Mouse (Mus musculus) myocyte (in vitro differentiated cells): ENCODE results near the gene Gabrd. TPM values are rescaled to one million over a fixed set of nuclear protein-coding genes. Genes with fewer than 3 reads are reported as not detected.

ENCODE experiments used
- H3K27me3 ChIP-seq: one replicate; pipeline ENCODE4 v1.6.1; 2011; ENCODE audit not compliant: control insufficient read depth, insufficient read depth, insufficient read length
- H3K36me3 ChIP-seq: one replicate; pipeline ENCODE4 v1.6.1; 2011; ENCODE audit not compliant: control insufficient read depth, insufficient read depth
- H3K4me2 ChIP-seq: one replicate; pipeline ENCODE4 v1.6.1; 2011; ENCODE audit warnings: low read depth, control low read depth
- H3K4me3 ChIP-seq: one replicate; pipeline ENCODE4 v1.5.1; 2011; ENCODE audit warnings: mild to moderate bottlenecking, control low read depth, moderate library complexity
- H3K79me2 ChIP-seq: one replicate; pipeline ENCODE4 v1.6.1; 2011; ENCODE audit not compliant: control insufficient read depth, insufficient read depth
- H3ac ChIP-seq: one replicate; pipeline ENCODE4 v1.6.1; 2011; ENCODE audit not compliant: control insufficient read depth, insufficient read length
- CEBPB ChIP-seq: IDR thresholded peaks from 2 replicates; pipeline ENCODE4 v1.6.1; 2011; ENCODE audit warnings: mild to moderate bottlenecking, moderate library complexity; ENCODE audit not compliant: poor library complexity, insufficient read depth, severe bottlenecking
- E2F4 ChIP-seq: IDR thresholded peaks from one replicate; pipeline ENCODE4 v1.6.1; 2011; ENCODE audit warnings: mild to moderate bottlenecking, control low read depth, moderate library complexity; ENCODE audit not compliant: insufficient read depth
- MAX ChIP-seq: IDR thresholded peaks from one replicate; pipeline ENCODE4 v1.6.1; 2011; ENCODE audit warnings: low read depth, mild to moderate bottlenecking, control low read depth
- MYOD1 ChIP-seq, 3 experiments: IDR thresholded peaks; one replicate each; pipeline ENCODE4 v1.6.1; 2011; ENCODE audit warnings: control low read depth in 2 of 3, low read depth in 2 of 3, mild to moderate bottlenecking in 2 of 3, moderate library complexity in 1 of 3; ENCODE audit not compliant: insufficient read length in 2 of 3, control insufficient read depth in 1 of 3
- MYOG ChIP-seq, 3 experiments: IDR thresholded peaks; one replicate each; pipeline ENCODE4 v1.6.1; 2011; ENCODE audit warnings: control low read depth in 2 of 3, low read depth in 2 of 3, mild to moderate bottlenecking in 2 of 3; ENCODE audit not compliant: insufficient read length in 2 of 3, control insufficient read depth in 1 of 3, insufficient read depth in 1 of 3
- POLR2A ChIP-seq: IDR thresholded peaks from one replicate; pipeline ENCODE4 v1.6.1; 2011; ENCODE audit warnings: low read depth, mild to moderate bottlenecking, control low read depth, moderate library complexity; ENCODE audit not compliant: insufficient read length
- POLR2AphosphoS2 ChIP-seq: IDR thresholded peaks from one replicate; pipeline ENCODE4 v1.6.1; 2011; ENCODE audit warnings: low read depth, control low read depth; ENCODE audit not compliant: insufficient read length
- REST ChIP-seq: IDR thresholded peaks from one replicate; pipeline ENCODE4 v1.6.1; 2011; ENCODE audit warnings: mild to moderate bottlenecking, control low read depth, moderate library complexity; ENCODE audit not compliant: insufficient read depth, insufficient read length
- SRF ChIP-seq: IDR thresholded peaks from one replicate; pipeline ENCODE4 v1.6.1; 2011; ENCODE audit warnings: low read depth; ENCODE audit not compliant: control insufficient read depth, insufficient read length
- TCF12 ChIP-seq: IDR thresholded peaks from one replicate; pipeline ENCODE4 v1.6.1; 2011; ENCODE audit warnings: mild to moderate bottlenecking, control low read depth; ENCODE audit not compliant: poor library complexity, insufficient read depth, severe bottlenecking
- TCF3 ChIP-seq: IDR thresholded peaks from one replicate; pipeline ENCODE4 v1.6.1; 2011; ENCODE audit warnings: low read depth, control low read depth; ENCODE audit not compliant: insufficient read length
- USF1 ChIP-seq: IDR thresholded peaks from one replicate; pipeline ENCODE4 v1.6.1; 2011; ENCODE audit warnings: low read depth, mild to moderate bottlenecking, control low read depth, moderate library complexity
- polyA plus RNA-seq: library from polyadenylated mRNA; unstranded; fragments of >200 nt; fragmentation: generic; extraction: Trizol; gene quantifications from one replicate; pipeline ENCODE4 v1.2.1, GENCODE M21; 2012; ENCODE audit warnings: missing spikeins

The Gabrd gene
- polyA plus RNA-seq, 1 experiment: 0.10 TPM

DNA sequence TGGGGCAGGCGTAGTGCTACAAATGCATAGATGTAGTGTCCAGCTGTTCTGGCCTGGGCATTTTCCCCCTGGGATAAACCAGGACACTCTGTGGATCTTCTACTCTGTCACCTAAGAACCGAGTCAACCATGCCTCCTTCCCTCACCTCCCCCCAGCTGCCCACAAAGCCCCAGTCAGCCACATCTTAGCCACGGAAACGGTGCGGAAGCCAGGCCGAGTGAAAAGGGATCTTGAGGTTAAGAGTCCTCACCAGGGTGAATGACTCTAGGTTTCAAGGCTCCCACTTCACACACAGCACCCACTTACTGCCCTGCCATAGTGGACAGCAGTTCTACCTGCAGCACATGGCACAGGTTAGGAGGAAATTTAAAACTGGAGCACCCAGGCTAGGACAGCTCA, 43.9 kb downstream of the Gabrd start:
- no peak overlapping the region for H3K4me3 ChIP-seq
- TF ChIP-seq CEBPB (no peak), TCF12 (no peak), POLR2AphosphoS2 (no peak), POLR2A (no peak), E2F4 (no peak), REST (no peak), SRF (no peak), MYOG (IDR thresholded peaks at IDR 0.05; ENCODE audit: control insufficient read depth in 1 of 3, insufficient read depth in 1 of 3, insufficient read length in 2 of 3, low read depth in 2 of 3) (no peak), USF1 (no peak)
- H3ac ChIP-seq: no peak overlapping the region
- H3K27me3 ChIP-seq: peaks cover 57% of the 10 kb centered on the region
- H3K4me2 ChIP-seq: no peak overlapping the region
- no peaks in the 10 kb centered on the region for H3K36me3 ChIP-seq
- no peaks in the 10 kb centered on the region for H3K79me2 ChIP-seq

DNA sequence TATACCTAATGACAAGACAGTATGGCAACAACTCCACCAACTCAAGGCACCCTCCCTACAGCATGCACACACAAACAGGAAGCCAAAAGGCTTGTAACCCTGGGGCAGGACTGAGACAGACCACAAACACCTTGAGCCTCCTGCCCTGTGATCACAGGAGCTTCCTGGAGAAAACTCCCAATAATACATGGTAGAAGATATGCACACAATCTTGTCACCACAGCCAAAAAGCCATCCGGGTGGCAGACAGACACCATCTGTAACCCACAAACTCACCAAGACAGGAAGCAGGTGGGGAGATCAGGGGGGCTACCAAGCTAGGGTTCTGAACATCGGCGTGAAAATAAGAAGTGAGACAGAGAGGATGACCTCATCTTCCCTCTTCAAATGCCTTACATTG, 45.3 kb downstream of the Gabrd start:
- no peak overlapping the region for H3ac ChIP-seq
- no peak overlapping the region for H3K4me2 ChIP-seq
- no peaks in the 10 kb centered on the region for H3K36me3 ChIP-seq
- no peak overlapping the region for H3K4me3 ChIP-seq
- H3K79me2 ChIP-seq: no peaks in the 10 kb centered on the region
- TF ChIP-seq TCF12 (no peak), MAX (no peak), MYOD1 (IDR thresholded peaks at IDR 0.05; ENCODE audit: control insufficient read depth in 1 of 3, insufficient read length in 2 of 3, low read depth in 2 of 3) (no peak), REST (no peak), POLR2AphosphoS2 (no peak), POLR2A (no peak), CEBPB (no peak), MYOG (IDR thresholded peaks at IDR 0.05; ENCODE audit: control insufficient read depth in 1 of 3, insufficient read depth in 1 of 3, insufficient read length in 2 of 3, low read depth in 2 of 3) (no peak), SRF (no peak)
- peaks cover 55% of the 10 kb centered on the region for H3K27me3 ChIP-seq

DNA sequence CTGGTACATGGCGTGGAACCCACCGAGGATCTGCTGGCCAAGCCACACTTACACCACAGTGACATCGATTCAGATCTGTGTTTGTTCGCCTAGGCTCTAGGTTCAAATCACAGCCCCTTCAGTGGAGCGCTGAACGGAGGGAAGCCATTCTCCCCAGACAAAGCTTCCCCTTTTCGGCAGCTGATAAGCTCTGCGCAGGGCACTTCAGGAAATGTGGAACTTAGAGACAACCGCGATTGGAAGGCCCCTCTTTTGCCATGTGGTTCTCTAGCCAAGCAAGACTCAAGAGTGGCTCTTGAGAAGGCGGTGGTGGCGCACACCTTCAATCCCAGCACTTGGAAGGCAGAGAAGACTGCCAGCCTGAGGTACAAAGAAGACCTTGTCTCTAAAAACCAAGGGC, 51.6 kb downstream of the Gabrd start:
- Histone ChIP-seq H3K4me2 (no peak overlapping the region), H3K79me2 (no peaks in the 10 kb centered on the region), H3K36me3 (no peaks in the 10 kb centered on the region), H3K27me3 (peaks cover 64% of the 10 kb centered on the region), H3ac (no peak overlapping the region), H3K4me3 (no peak overlapping the region)
- TF ChIP-seq POLR2A (no peak), E2F4 (no peak), TCF3 (no peak), POLR2AphosphoS2 (no peak), TCF12 (no peak), SRF (no peak)

DNA sequence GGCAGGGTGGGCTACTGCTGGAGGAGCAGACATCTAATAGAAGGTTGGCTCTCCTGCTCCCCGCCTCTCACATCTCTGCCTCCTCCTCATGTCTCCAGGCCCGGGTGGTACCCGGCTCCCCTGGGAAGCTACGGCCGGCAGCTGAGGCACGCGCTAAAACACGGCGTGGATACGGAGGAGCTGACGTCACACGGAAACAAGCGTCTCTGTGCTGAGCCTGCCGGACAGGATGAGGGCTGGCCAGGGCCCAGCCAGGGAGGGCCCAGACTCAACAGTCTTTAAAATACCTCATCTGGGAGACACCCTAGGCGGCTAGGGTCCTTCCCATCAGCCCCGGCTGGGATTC, 52.3 kb downstream of the Gabrd start:
- no peaks in the 10 kb centered on the region for H3K79me2 ChIP-seq
- peaks cover 70% of the 10 kb centered on the region for H3K27me3 ChIP-seq
- H3K4me3 ChIP-seq: no peak overlapping the region
- H3ac ChIP-seq: no peak overlapping the region
- TF ChIP-seq POLR2A (no peak), MAX (no peak), MYOG (IDR thresholded peaks at IDR 0.05; ENCODE audit: control insufficient read depth in 1 of 3, insufficient read depth in 1 of 3, insufficient read length in 2 of 3, low read depth in 2 of 3) (peak in 1 of 3 experiments; percentile 3)
- H3K4me2 ChIP-seq: peak overlapping the region; percentile 18
- no peaks in the 10 kb centered on the region for H3K36me3 ChIP-seq

DNA sequence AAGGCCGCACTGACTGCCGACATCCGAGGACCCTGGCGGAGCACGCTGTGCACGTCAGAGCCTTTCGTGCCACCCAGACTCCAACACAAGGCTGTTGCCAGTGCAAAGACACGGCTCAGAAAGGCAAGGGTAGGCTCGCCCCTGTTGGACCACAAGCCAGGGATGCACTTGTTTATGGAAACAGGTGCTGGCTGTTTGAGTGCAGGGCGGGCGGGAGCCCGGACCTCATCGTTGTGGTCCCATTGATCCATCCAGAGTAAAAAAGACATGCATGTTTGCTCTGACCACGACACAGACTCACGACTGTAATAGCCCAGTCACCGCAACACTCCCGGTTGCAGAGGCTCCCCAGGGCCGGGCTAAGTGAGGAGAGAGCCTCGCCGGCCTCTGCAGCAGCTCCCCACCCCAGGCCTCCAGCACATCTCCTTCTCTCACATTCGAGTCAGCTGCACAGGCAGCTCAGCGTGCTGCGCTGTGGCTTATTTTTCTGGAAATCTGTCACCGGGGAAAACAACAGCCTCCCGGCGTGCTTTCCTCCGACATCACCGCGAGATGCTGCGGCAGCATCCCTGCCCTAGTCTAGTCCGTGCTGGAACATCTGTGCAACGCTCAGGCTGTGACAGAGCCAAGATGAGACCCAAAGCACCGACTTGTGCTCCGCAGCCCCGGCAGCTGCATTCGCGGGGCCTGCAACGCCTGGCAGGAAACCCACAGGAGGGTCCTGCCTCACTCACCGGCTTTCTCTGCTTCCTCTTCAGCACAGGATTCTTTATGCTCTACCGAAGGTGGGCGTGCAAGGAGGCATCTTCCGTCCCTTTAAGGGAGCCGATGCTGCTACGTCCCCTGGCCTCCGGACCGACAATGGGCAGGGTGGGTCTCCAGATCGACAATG, 53.0 kb downstream of the Gabrd start:
- Histone ChIP-seq H3K27me3 (peaks cover 71% of the 10 kb centered on the region), H3K4me3 (no peak overlapping the region), H3K79me2 (no peaks in the 10 kb centered on the region)

More for the DNA sequence above, 53.0 kb downstream of the Gabrd start:
- H3ac ChIP-seq: no peak overlapping the region
- peak overlapping the region; percentile 18 for H3K4me2 ChIP-seq
- TF ChIP-seq MYOD1 (IDR thresholded peaks at IDR 0.05; ENCODE audit: control insufficient read depth in 1 of 3, insufficient read length in 2 of 3, low read depth in 2 of 3) (no peak), REST (no peak), POLR2A (no peak), MYOG (IDR thresholded peaks at IDR 0.05; ENCODE audit: control insufficient read depth in 1 of 3, insufficient read depth in 1 of 3, insufficient read length in 2 of 3, low read depth in 2 of 3) (no peak), USF1 (no peak), CEBPB (no peak)
- H3K36me3 ChIP-seq: no peaks in the 10 kb centered on the region
